Mouse (Mus musculus) kidney, adult 2 months (tissue): ENCODE measurements around the gene Ppp1r12b. TPM values are rescaled to one million over a fixed set of nuclear protein-coding genes. Genes with fewer than 3 reads are reported as not detected.
A peak's percentile ranks its signal among the peaks of the same experiment; 100 is the strongest.

Experiments
- DNase-seq: peaks from one replicate; pipeline ENCODE4 v3.0.0; 2021
- H3K27ac ChIP-seq: fragments of 200-500 bp; 2 replicates; pipeline ENCODE4 v1.5.1; 2012; ENCODE audit warnings: low read depth, low read length, control low read depth, inconsistent platforms; ENCODE audit not compliant: insufficient read depth
- H3K27me3 ChIP-seq: fragments of 200-500 bp; replicated peaks from 2 replicates; pipeline ENCODE4 v1.6.1; 2012; ENCODE audit warnings: mild to moderate bottlenecking, moderate library complexity, low read length, inconsistent platforms; ENCODE audit not compliant: control insufficient read depth, insufficient read depth
- H3K36me3 ChIP-seq: fragments of 200-500 bp; 2 replicates; pipeline ENCODE4 v1.6.1; 2012; ENCODE audit warnings: mild to moderate bottlenecking, moderate library complexity, low read length, inconsistent platforms; ENCODE audit not compliant: control insufficient read depth, insufficient read depth
- H3K4me1 ChIP-seq: fragments of 200-500 bp; 2 replicates; pipeline ENCODE4 v1.6.1; 2011; ENCODE audit warnings: low read length; ENCODE audit not compliant: control insufficient read depth, insufficient read depth
- H3K4me3 ChIP-seq: fragments of 200-500 bp; 2 replicates; pipeline ENCODE4 v1.5.1; 2011; ENCODE audit warnings: mild to moderate bottlenecking, low read depth, low read length, control low read depth; ENCODE audit not compliant: insufficient read depth
- CTCF ChIP-seq: fragments of 200-500 bp; conservative IDR thresholded peaks from 2 replicates; pipeline ENCODE4 v1.5.1; 2011; ENCODE audit warnings: low read depth, mild to moderate bottlenecking, control low read depth, low read length, moderate library complexity, mixed read lengths; ENCODE audit not compliant: insufficient read depth, insufficient read length
- POLR2A ChIP-seq: fragments of 200-500 bp; IDR thresholded peaks from one replicate; pipeline ENCODE4 v1.6.1; 2011; ENCODE audit warnings: low read depth, low read length, control low read depth
- WGBS: fragments of 180-500 bp; shearing (Covaris S2); methylation state at CpG from one replicate; pipeline ENCODE4 v1.1.7; 2018; 5-methylcytosine and 5-hydroxymethylcytosine counted together
- polyA plus RNA-seq: library from polyadenylated mRNA; depleted of rRNA; stranded (reverse); fragments of >200 nt; gene quantifications from 2 replicates; pipeline ENCODE4 v1.2.3, GENCODE M21; 2012; rRNA removed

Ppp1r12b gene
- 5.6 and 5.8 TPM in 2 replicates for polyA plus RNA-seq

DNA sequence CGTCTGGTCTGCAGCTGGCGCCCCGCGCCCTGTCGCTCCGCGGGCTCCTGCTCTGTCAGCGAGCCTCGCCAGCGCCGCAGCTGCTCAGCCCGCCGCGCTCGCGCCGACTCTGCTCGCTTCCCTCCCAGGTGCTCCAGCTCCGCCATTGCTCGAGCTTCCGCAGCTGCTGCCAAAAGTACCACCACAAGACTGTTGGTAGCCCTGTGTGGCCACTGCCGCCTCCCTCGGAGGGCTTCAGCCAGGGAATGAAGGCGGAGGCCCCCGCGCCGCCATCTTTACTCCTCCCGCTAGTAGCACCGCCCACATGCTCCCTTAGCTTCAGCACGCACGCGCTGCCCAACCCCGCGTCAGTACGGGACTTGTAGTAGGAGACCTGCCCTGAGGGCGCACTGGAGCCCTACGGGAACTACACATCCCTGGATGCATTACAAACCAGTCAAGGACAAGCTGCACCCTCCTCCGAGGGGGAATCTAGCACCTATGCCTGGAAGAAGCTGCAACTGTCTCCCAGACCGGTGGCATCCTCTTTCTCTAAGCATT, at the start of gene Ppp1r12b:
Ppp1r12b (minus strand) TSS at position 306 of the 540 bp plus-strand sequence.
- H3K4me1 ChIP-seq, result no peaks in the 10 kb centered on the region; the same call in 1 of the 2 replicates
- peak within 1 kb of the TSS; percentile 90 for H3K4me3 ChIP-seq
- under 1% methylated on average over 39 of the region's 39 CpGs for WGBS
- DNase-seq, result peak; percentile 98
- no peaks in the 10 kb centered on the region for H3K27me3 ChIP-seq
- TF ChIP-seq CTCF (0 out of 2 replicates have a peak, but pooled peaks have one; percentile 31), POLR2A (peak; percentile 77)
- H3K36me3 ChIP-seq, result no peaks in the 10 kb centered on the region
- H3K27ac ChIP-seq, result peak within 1 kb of the TSS; percentile 37; the same call in 1 of the 2 replicates

DNA sequence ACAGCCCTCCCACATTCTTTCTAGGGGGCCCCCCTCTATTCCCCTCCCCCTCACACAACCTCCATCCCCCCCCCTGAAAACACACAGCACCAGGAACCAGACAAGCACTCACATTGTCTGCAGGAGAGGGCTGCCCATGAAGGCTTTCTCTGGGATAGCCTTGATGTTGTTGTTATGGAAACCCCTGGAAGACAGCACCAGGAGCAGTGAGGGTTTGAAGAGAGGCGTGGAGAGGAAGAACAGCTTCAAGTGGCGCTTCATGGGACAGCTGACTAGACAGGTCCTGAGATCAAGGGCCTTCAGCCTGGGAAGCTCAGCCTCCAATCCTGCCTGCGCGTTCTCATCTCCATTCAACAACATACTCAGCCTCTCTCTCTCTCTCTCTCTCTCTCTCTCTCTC, 47.6 kb upstream of the Ppp1r12b start:
- no peaks in the 10 kb centered on the region for H3K36me3 ChIP-seq
- no peak overlapping the region for H3K4me3 ChIP-seq
- H3K27ac ChIP-seq, result no peak overlapping the region
- 71% methylated on average over 4 of the region's 4 CpGs for WGBS
- no peak for TF ChIP-seq CTCF
- TF ChIP-seq POLR2A, result no peak
- H3K4me1 ChIP-seq, result no peaks in the 10 kb centered on the region
- H3K27me3 ChIP-seq, result no peaks in the 10 kb centered on the region
- DNase-seq, result no peak

DNA sequence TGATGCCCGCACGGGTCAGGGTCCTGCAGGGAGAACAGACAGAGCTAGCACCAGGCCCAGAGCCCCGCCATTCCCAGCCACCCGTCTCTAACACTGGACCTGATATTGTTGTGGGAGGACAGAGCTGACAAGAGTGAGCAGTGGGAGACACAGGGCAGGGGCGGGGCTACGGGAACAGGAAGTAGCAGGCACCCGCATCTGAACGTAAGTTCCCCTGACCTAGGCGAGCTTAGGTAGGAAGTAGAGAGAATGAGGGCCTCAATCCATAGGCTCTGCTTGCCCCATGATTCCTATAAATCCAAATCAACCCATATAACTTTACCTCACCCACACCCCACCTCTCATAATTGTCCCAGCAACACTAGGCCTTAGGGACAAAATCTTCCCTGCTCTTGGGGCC, 44.8 kb upstream of the Ppp1r12b start:
- 70% methylated on average over 9 of the region's 9 CpGs for WGBS
- Histone ChIP-seq H3K4me3 (no peak overlapping the region), H3K4me1 (no peaks in the 10 kb centered on the region), H3K36me3 (no peaks in the 10 kb centered on the region), H3K27me3 (no peaks in the 10 kb centered on the region), H3K27ac (no peak overlapping the region)
- TF ChIP-seq CTCF (no peak), POLR2A (no peak)
- DNase-seq, result no peak

DNA sequence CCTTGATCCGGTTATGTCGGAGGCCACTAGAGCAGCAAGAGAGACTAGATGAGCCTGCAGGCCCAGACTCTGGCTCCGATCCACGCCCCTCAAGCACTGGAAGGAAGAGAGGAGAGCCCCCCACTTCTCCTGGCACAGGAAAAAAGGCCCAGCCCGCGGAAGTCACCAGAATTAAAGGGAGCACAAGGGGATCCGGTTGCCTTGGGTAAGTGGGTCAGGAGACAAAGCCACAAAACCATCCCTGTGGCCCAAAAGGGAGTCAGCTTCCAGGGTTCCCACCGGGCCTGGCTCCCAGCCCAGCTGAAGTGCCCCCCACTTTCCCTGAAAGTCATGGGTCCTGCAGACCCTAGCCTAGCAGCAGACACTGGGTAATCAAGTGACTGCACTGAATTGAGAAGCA, 42.5 kb upstream of the Ppp1r12b start:
- Histone ChIP-seq H3K36me3 (no peaks in the 10 kb centered on the region), H3K27ac (no peak overlapping the region), H3K4me3 (no peak overlapping the region), H3K27me3 (no peaks in the 10 kb centered on the region), H3K4me1 (no peaks in the 10 kb centered on the region)
- no peak for DNase-seq
- TF ChIP-seq CTCF (no peak), POLR2A (no peak)
- WGBS, result 75% methylated on average over 8 of the region's 8 CpGs

DNA sequence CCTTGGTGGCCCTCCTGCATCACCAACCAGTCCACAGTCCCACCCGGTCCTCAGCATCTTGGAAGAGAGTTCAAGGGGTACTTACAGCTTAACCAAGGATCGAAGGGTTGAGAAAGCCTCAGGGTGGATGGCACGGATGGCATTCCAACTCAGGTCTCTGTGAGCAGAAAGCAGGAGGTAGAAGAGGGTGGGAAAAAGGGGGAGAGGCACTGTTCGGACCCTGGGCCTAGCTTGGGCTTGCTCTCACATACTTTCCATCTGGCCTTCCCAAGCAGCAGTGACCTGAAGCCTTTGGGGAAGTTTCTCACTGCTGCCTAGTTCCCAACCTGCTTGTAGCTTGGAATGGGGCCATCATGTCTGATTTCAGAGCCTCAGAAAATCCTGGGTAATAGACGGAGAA, 41.8 kb upstream of the Ppp1r12b start:
- H3K4me1 ChIP-seq, result no peaks in the 10 kb centered on the region
- H3K4me3 ChIP-seq, result no peak overlapping the region
- DNase-seq, result no peak
- 85% methylated on average over 5 of the region's 5 CpGs for WGBS
- no peak overlapping the region for H3K27ac ChIP-seq
- H3K36me3 ChIP-seq, result no peaks in the 10 kb centered on the region
- TF ChIP-seq POLR2A (no peak), CTCF (no peak)
- H3K27me3 ChIP-seq, result no peaks in the 10 kb centered on the region

DNA sequence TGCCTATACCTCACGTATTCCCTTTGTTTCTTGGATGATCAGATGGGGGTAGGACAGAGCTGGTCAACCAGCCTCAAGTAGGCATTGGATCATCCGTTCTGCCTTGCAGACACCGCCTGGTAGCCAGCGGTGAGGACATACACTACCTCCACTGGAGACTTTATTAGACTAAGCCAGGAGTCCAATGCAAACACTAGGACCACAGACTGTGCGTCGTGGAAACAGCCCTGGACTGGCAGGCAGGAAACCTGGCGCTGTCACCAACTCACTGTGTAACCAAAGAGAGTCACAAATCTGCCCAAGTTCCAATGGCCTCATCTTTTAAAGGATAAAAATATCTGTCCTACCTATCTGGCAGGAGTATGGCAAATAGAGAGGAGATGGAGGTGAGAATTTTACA, 40.7 kb upstream of the Ppp1r12b start:
- Histone ChIP-seq H3K4me3 (no peak overlapping the region), H3K27me3 (no peaks in the 10 kb centered on the region), H3K4me1 (no peaks in the 10 kb centered on the region), H3K36me3 (no peaks in the 10 kb centered on the region), H3K27ac (no peak overlapping the region)
- no peak for DNase-seq
- TF ChIP-seq CTCF, result no peak
- TF ChIP-seq POLR2A, result no peak
- 89% methylated on average over 7 of the region's 7 CpGs for WGBS

DNA sequence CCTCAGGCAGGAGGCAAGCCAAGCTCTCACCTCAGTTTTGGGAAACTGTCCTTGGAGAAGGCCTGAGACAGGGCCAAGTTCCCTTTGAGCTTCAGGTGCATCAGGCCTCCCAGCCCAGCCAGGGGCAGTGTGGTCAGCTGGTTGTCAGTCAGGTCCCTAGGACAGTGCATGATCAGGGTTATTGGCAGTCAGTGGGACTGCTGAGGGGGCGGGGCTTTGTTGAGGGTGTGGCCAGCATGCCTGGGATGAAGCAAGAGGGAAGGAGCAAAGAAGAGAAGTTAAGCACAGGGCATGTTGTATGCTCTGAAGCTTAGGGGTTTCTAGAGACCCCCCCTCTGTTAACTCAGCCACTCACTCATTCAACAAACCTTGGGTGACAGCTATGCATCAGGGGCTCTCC, 40.2 kb upstream of the Ppp1r12b start:
- H3K27me3 ChIP-seq, result no peaks in the 10 kb centered on the region
- no peak for TF ChIP-seq CTCF
- no peak for TF ChIP-seq POLR2A
- no peak overlapping the region for H3K27ac ChIP-seq
- H3K4me3 ChIP-seq, result no peak overlapping the region
- WGBS, result 53% methylated on average over 1 of the region's 1 CpGs
- peak; percentile 10 for DNase-seq
- no peaks in the 10 kb centered on the region for H3K4me1 ChIP-seq
- no peaks in the 10 kb centered on the region for H3K36me3 ChIP-seq
